11 mouse cellular contexts compared by ENCODE assay signal in genomic region chr14:20757370-20757907, GRCm38 (mm10). TPM values are rescaled to one million over a fixed set of nuclear protein-coding genes. Genes with fewer than 3 reads are reported as not detected.
DNase-seq lines count a peak whose midpoint lies in the region; ATAC-seq lines count a peak whose summit lies in the region.
"Had no signal": no experiment of that assay in that cellular context is flagged by ENCODE, and none has a peak within 500 bp of the region (broad histone marks: within the 10 kb centered on the region; RNA-seq: fewer than 3 reads in every experiment).

No protein-coding gene starts in this region.

- no peak for ATAC-seq in kidney, embryonic 16.5 days (ENCODE audit: low FRiP score, low TSS enrichment)
- no peak for ATAC-seq in forebrain, embryonic 14.5 days
- ATAC-seq: forebrain, embryonic 15.5 days had no signal

- DNase-seq in kidney, adult 11 months = peak; percentile 70
- peak; percentile 44 for DNase-seq in urinary bladder, adult 2 months (ENCODE audit: low spot score)
- no peak for DNase-seq in urinary bladder, postnatal 4 days (ENCODE audit: low spot score in 2 of 2)
- peak; percentile 86 to 88 for DNase-seq in cerebellum, postnatal 36 days
- DNase-seq in forebrain, embryonic 14.5 days (ENCODE audit: low spot score) = no peak
- no peak for DNase-seq in T-cell, adult 2 months (ENCODE audit: low spot score)
- DNase-seq: lung, postnatal 36 days; right cerebral cortex, postnatal 14 days had no signal

- H3K4me3 ChIP-seq in kidney, embryonic 16.5 days (ENCODE audit: low read length) = no peak overlapping the region
- H3K4me3 ChIP-seq in forebrain, embryonic 14.5 days (ENCODE audit: low read depth, low read length) = no peak overlapping the region
- H3K4me3 ChIP-seq: forebrain, embryonic 15.5 days; limb, embryonic 10.5 days had no signal

- H3K4me2 ChIP-seq in kidney, embryonic 16.5 days (replicated peaks; ENCODE audit: low read depth, low read length) = no peak overlapping the region
- H3K4me2 ChIP-seq in forebrain, embryonic 14.5 days (ENCODE audit: low read length) = no peak overlapping the region
- H3K4me2 ChIP-seq: forebrain, embryonic 15.5 days had no signal

- H3K27me3 ChIP-seq in kidney, embryonic 16.5 days (ENCODE audit: insufficient read depth, low read length) = no peaks in the 10 kb centered on the region
- no peaks in the 10 kb centered on the region for H3K27me3 ChIP-seq in forebrain, embryonic 14.5 days (replicated peaks; ENCODE audit: control insufficient read depth, insufficient read depth, low read length)
- H3K27me3 ChIP-seq: forebrain, embryonic 15.5 days had no signal

- H3K9me3 ChIP-seq in kidney, embryonic 16.5 days (ENCODE audit: low read length) = no peaks in the 10 kb centered on the region
- no peaks in the 10 kb centered on the region for H3K9me3 ChIP-seq in forebrain, embryonic 14.5 days (replicated peaks; ENCODE audit: control insufficient read depth, low read length)
- H3K9me3 ChIP-seq: forebrain, embryonic 15.5 days; limb, embryonic 10.5 days had no signal

- no peak overlapping the region for H3K9ac ChIP-seq in kidney, embryonic 16.5 days (replicated peaks; ENCODE audit: low read length)
- no peak overlapping the region for H3K9ac ChIP-seq in forebrain, embryonic 14.5 days (ENCODE audit: low read length)
- H3K9ac ChIP-seq: forebrain, embryonic 15.5 days had no signal

- 95% methylated on average over 22 of the region's 22 CpGs for WGBS in kidney, embryonic 16.5 days
- 89% methylated on average over 22 of the region's 22 CpGs for WGBS in forebrain, embryonic 14.5 days

- H3K27ac ChIP-seq in kidney, embryonic 16.5 days (ENCODE audit: low read length) = no peak overlapping the region
- H3K27ac ChIP-seq in forebrain, embryonic 14.5 days (ENCODE audit: low read depth, low read length) = no peak overlapping the region
- H3K27ac ChIP-seq: forebrain, embryonic 15.5 days; limb, embryonic 10.5 days had no signal

- H3K36me3 ChIP-seq in kidney, embryonic 16.5 days (ENCODE audit: insufficient read depth, low read length) = peaks cover 56% of the 10 kb centered on the region
- peaks cover 83% of the 10 kb centered on the region for H3K36me3 ChIP-seq in forebrain, embryonic 14.5 days (ENCODE audit: control insufficient read depth, insufficient read depth, low read length)

- H3K4me1 ChIP-seq in kidney, embryonic 16.5 days (ENCODE audit: insufficient read depth, low read length) = no peaks in the 10 kb centered on the region
- no peaks in the 10 kb centered on the region for H3K4me1 ChIP-seq in forebrain, embryonic 14.5 days (ENCODE audit: control insufficient read depth, insufficient read depth, low read length)
- H3K4me1 ChIP-seq: forebrain, embryonic 15.5 days; limb, embryonic 10.5 days had no signal

RNA-seq across cellular contexts. Expression of gene Ndst2, which starts 23.1 kb away (rescaled TPM):
- polyA plus RNA-seq in kidney, embryonic 16.5 days (2015; fragmentation: Nextera tagmentation; extraction: Ambion mirVana) = 31.6 and 33.5 TPM in 2 replicates
- polyA plus RNA-seq in urinary bladder, adult 2 months (2012; rRNA removed) = 33.1 and 36.6 TPM in 2 replicates
- 12.5 and 14.2 TPM in 2 replicates for polyA plus RNA-seq in forebrain, embryonic 14.5 days (2014; fragmentation: Nextera tagmentation; extraction: Ambion mirVana)

RNA-seq across cellular contexts. Expression of gene Camk2g, which starts 36.4 kb away (rescaled TPM):
- polyA plus RNA-seq in kidney, embryonic 16.5 days (2015; fragmentation: Nextera tagmentation; extraction: Ambion mirVana) = 41.7 and 46.0 TPM in 2 replicates
- polyA plus RNA-seq in urinary bladder, adult 2 months (2012; rRNA removed) = 134 and 139 TPM in 2 replicates
- polyA plus RNA-seq in forebrain, embryonic 14.5 days (2014; fragmentation: Nextera tagmentation; extraction: Ambion mirVana) = 82.6 and 110 TPM in 2 replicates

RNA-seq across cellular contexts. Expression of gene Zswim8, which starts 50.1 kb away (rescaled TPM):
- 28.3 and 33.6 TPM in 2 replicates for polyA plus RNA-seq in kidney, embryonic 16.5 days (2015; fragmentation: Nextera tagmentation; extraction: Ambion mirVana)
- 120 and 121 TPM in 2 replicates for polyA plus RNA-seq in urinary bladder, adult 2 months (2012; rRNA removed)
- polyA plus RNA-seq in forebrain, embryonic 14.5 days (2014; fragmentation: Nextera tagmentation; extraction: Ambion mirVana) = 31.8 and 39.1 TPM in 2 replicates

RNA-seq across cellular contexts. Expression of gene Chchd1, which starts 54.6 kb away (rescaled TPM):
- polyA plus RNA-seq in kidney, embryonic 16.5 days (2015; fragmentation: Nextera tagmentation; extraction: Ambion mirVana) = 161 and 171 TPM in 2 replicates
- 90.7 and 97.2 TPM in 2 replicates for polyA plus RNA-seq in urinary bladder, adult 2 months (2012; rRNA removed)
- 227 and 259 TPM in 2 replicates for polyA plus RNA-seq in forebrain, embryonic 14.5 days (2014; fragmentation: Nextera tagmentation; extraction: Ambion mirVana)

Comparison
In these comparisons a context has a peak if more than half of its experiments do, and no peak if none do; other contexts are left out.
1. DNase-seq: peak in kidney, adult 11 months (single experiment), urinary bladder, adult 2 months (single experiment) and cerebellum, postnatal 36 days (2 of 2); none in urinary bladder, postnatal 4 days (0 of 2), forebrain, embryonic 14.5 days (single experiment) and T-cell, adult 2 months (single experiment).